Mouse (Mus musculus): Measurements from ENCODE around the gene Acer3.
A peak's percentile ranks its signal among the peaks of the same experiment; 100 is the strongest.
"Not testable (repeated sequence)": the region's sequence is repeated elsewhere in the genome, so short reads cannot be mapped to it uniquely, and the experiment has no call there.

Acer3 gene

GRCm38 (mm10) chr7:98276263-98276662, 44.7 kb downstream of the Acer3 start:
- peak in 1 of 2 experiments; percentile 11 for DNase-seq

GRCm38 (mm10) chr7:98268166-98268565, 52.8 kb downstream of the Acer3 start:
- not testable (repeated sequence) for DNase-seq

- DNase-seq = no peak
These were observed 68.5 kb downstream of the Acer3 start for GRCm38 (mm10) chr7:98252520-98252919.

GRCm38 (mm10) chr7:98236686-98237359, 84.2 kb downstream of the Acer3 start:
- peak in 1 of 2 experiments; percentile 11 for DNase-seq

- no peak for DNase-seq
These were observed 97.2 kb downstream of the Acer3 start for GRCm38 (mm10) chr7:98223796-98224195.

GRCm38 (mm10) chr7:98216713-98217112, 104.3 kb downstream of the Acer3 start:
- no peak for DNase-seq

GRCm38 (mm10) chr7:98202946-98203345, 118.1 kb downstream of the Acer3 start:
- DNase-seq = no peak

- DNase-seq = no peak
These were observed 119.4 kb downstream of the Acer3 start for GRCm38 (mm10) chr7:98201493-98202028.

- no peak for DNase-seq
These were observed 120.6 kb downstream of the Acer3 start for GRCm38 (mm10) chr7:98200396-98200795.

GRCm38 (mm10) chr7:98199381-98199780, 121.6 kb downstream of the Acer3 start, which contains the start of gene B3gnt6:
B3gnt6 (minus strand) TSS chr7:98199481.
- no peak for DNase-seq

- DNase-seq = no peak
These were observed 125.7 kb downstream of the Acer3 start for GRCm38 (mm10) chr7:98195151-98195801.

GRCm38 (mm10) chr7:98194026-98194792, 126.8 kb downstream of the Acer3 start:
- peak in 1 of 2 experiments; percentile 38 for DNase-seq

- DNase-seq = peak in 1 of 2 experiments; percentile 52
These were observed 127.4 kb downstream of the Acer3 start for GRCm38 (mm10) chr7:98193515-98194025.

GRCm38 (mm10) chr7:98191571-98192250, 129.3 kb downstream of the Acer3 start:
- DNase-seq = peak; percentile 59 to 82

- no peak for DNase-seq
These were observed 130.4 kb downstream of the Acer3 start for GRCm38 (mm10) chr7:98190578-98190977.

- no peak for DNase-seq
These were observed 131.3 kb downstream of the Acer3 start for GRCm38 (mm10) chr7:98189745-98190144.

- DNase-seq = no peak
These were observed 132.3 kb downstream of the Acer3 start for GRCm38 (mm10) chr7:98188680-98189079.

GRCm38 (mm10) chr7:98188238-98188637, 132.8 kb downstream of the Acer3 start:
- no peak for DNase-seq

- not testable (repeated sequence) for DNase-seq
These were observed 133.7 kb downstream of the Acer3 start for GRCm38 (mm10) chr7:98187332-98187731.

GRCm38 (mm10) chr7:98186637-98187036, 134.4 kb downstream of the Acer3 start:
- DNase-seq = no peak

GRCm38 (mm10) chr7:98185326-98185725, 135.7 kb downstream of the Acer3 start:
- peak; percentile 53 to 59 for DNase-seq

GRCm38 (mm10) chr7:98178560-98179231, 142.3 kb downstream of the Acer3 start:
- peak; percentile 39 to 70 for DNase-seq
